Mouse (Mus musculus) fat pad, adult 2 months (tissue): ENCODE data around the gene Lrit3.

Source experiments
- DNase-seq: peaks from one replicate; pipeline ENCODE4 v3.0.0-alpha.2; 2011; ENCODE audit warnings: low read depth, low spot score; ENCODE audit errors: extremely low read depth

Lrit3 gene

GRCm38 (mm10) chr3:129803765-129804164 is at the start of gene Lrit3:
Lrit3 (minus strand) TSS chr3:129804030.
- DNase-seq, result no peak

GRCm38 (mm10) chr3:129846846-129847245 is 43.0 kb upstream of the Lrit3 start:
- no peak for DNase-seq

- no peak for DNase-seq
Measured at GRCm38 (mm10) chr3:129845868-129846267, 42.0 kb upstream of the Lrit3 start.

- DNase-seq, result no peak
Measured at GRCm38 (mm10) chr3:129838017-129838416, 34.2 kb upstream of the Lrit3 start.

- no peak for DNase-seq
Measured at GRCm38 (mm10) chr3:129836965-129837364, 33.1 kb upstream of the Lrit3 start.

- DNase-seq, result no peak
Measured at GRCm38 (mm10) chr3:129836051-129836697, 32.3 kb upstream of the Lrit3 start.

GRCm38 (mm10) chr3:129835388-129835934 is 31.6 kb upstream of the Lrit3 start, which contains the start of gene Cfi:
Cfi (plus strand) TSS chr3:129835884.
- DNase-seq, result no peak

GRCm38 (mm10) chr3:129831035-129831568 is 27.3 kb upstream of the Lrit3 start, which contains the start of gene Gar1:
Gar1 (minus strand) TSS chr3:129831396.
- peak; percentile 52 for DNase-seq

GRCm38 (mm10) chr3:129830626-129831025 is 26.8 kb upstream of the Lrit3 start:
- DNase-seq, result no peak

- no peak for DNase-seq
Measured at GRCm38 (mm10) chr3:129827691-129828090, 23.9 kb upstream of the Lrit3 start.

- no peak for DNase-seq
Measured at GRCm38 (mm10) chr3:129826691-129827090, 22.9 kb upstream of the Lrit3 start.

- DNase-seq, result no peak
Measured at GRCm38 (mm10) chr3:129824891-129825290, 21.1 kb upstream of the Lrit3 start.

GRCm38 (mm10) chr3:129824146-129824545 is 20.3 kb upstream of the Lrit3 start:
- DNase-seq, result peak; percentile 49

GRCm38 (mm10) chr3:129823293-129823692 is 19.5 kb upstream of the Lrit3 start:
- DNase-seq, result no peak

- no peak for DNase-seq
Measured at GRCm38 (mm10) chr3:129822206-129822775, 18.5 kb upstream of the Lrit3 start, which contains the start of gene Rrh. Rrh (minus strand) TSS chr3:129822587.

GRCm38 (mm10) chr3:129821736-129822135 is 17.9 kb upstream of the Lrit3 start:
- DNase-seq, result no peak

- DNase-seq, result no peak
Measured at GRCm38 (mm10) chr3:129820847-129821246, 17.0 kb upstream of the Lrit3 start.

GRCm38 (mm10) chr3:129799011-129799410 is 4.8 kb downstream of the Lrit3 start:
- no peak for DNase-seq

- no peak for DNase-seq
Measured at GRCm38 (mm10) chr3:129798551-129798950, 5.3 kb downstream of the Lrit3 start.

GRCm38 (mm10) chr3:129797341-129797740 is 6.5 kb downstream of the Lrit3 start:
- no peak for DNase-seq

GRCm38 (mm10) chr3:129793801-129794200 is 10.0 kb downstream of the Lrit3 start:
- no peak for DNase-seq

- no peak for DNase-seq
Measured at GRCm38 (mm10) chr3:129782746-129783145, 21.1 kb downstream of the Lrit3 start.
